ENCODE assay signal across 10 mouse cellular contexts in the genomic region with DNA sequence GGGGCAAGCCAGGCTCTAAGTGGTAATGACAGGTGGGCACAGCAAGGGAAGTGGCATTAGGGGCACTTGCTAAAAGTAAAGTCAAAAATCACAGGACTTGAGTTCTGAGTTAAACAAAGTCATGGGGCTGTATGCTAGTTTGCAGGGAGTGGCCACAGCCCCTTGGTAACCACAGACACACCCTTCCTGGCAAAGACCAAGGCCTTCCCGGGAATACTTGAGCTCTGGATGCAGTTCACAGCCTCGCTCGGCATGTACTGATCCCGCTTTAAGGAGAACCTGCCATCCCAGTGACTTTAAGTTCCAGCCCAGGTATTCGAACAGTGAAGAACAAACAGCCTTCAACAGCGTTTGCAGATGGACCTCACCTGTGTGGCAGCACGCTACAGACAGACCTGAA.
DNase-seq lines count a peak whose midpoint lies in the region; ATAC-seq and TF ChIP-seq lines count a peak whose summit lies in the region.
"Had no signal": no experiment of that assay in that cellular context is flagged by ENCODE, and none has a peak within 500 bp of the region (broad histone marks: within the 10 kb centered on the region; RNA-seq: fewer than 3 reads in every experiment).

No protein-coding gene starts in this region.

- WGBS in embryonic facial prominence, embryonic 15.5 days = 66% methylated on average over 7 of the region's 7 CpGs

- H3K9me3 ChIP-seq in MEL (replicated peaks; ENCODE audit: insufficient read depth, low read length) = no peaks in the 10 kb centered on the region
- no peaks in the 10 kb centered on the region for H3K9me3 ChIP-seq in embryonic facial prominence, embryonic 15.5 days (replicated peaks)

- H3K27me3 ChIP-seq in MEL (ENCODE audit: control insufficient read depth in 1 of 2, insufficient read depth in 2 of 2, low read length in 2 of 2) = no peaks in the 10 kb centered on the region
- H3K27me3 ChIP-seq in embryonic facial prominence, embryonic 15.5 days = no peaks in the 10 kb centered on the region
- H3K27me3 ChIP-seq: Patski had no signal

- no peak overlapping the region for H3K4me3 ChIP-seq in MEL (ENCODE audit: control insufficient read depth in 1 of 2, insufficient read depth in 1 of 2, low read depth in 2 of 2, low read length in 2 of 2)
- H3K4me3 ChIP-seq in embryonic facial prominence, embryonic 15.5 days (replicated peaks) = no peak overlapping the region

- no peak overlapping the region for H3K9ac ChIP-seq in MEL (ENCODE audit: control insufficient read depth, low read depth, low read length, poor library complexity, severe bottlenecking)
- H3K9ac ChIP-seq in embryonic facial prominence, embryonic 15.5 days = no peak overlapping the region

- no peak for TF ChIP-seq POLR2A in MEL (IDR thresholded peaks at IDR 0.05; ENCODE audit: control insufficient read depth in 1 of 2, insufficient read depth in 1 of 2, low read depth in 1 of 2, low read length in 2 of 2, poor library complexity in 1 of 2)

- intact Hi-C loops in heart, postnatal 36 days (cut with DNase I) = no loop called here
- intact Hi-C loops in left cerebral cortex, postnatal 14 days (cut with DNase I) = no loop called here

- peaks cover 9 to 35% of the 10 kb centered on the region in 2 experiments for H3K4me1 ChIP-seq in MEL (ENCODE audit: control insufficient read depth in 1 of 2, insufficient read depth in 2 of 2, low read length in 2 of 2)
- H3K4me1 ChIP-seq in embryonic facial prominence, embryonic 15.5 days = peaks cover 48% of the 10 kb centered on the region

- H3K27ac ChIP-seq in MEL (ENCODE audit: control insufficient read depth, low read depth, low read length) = peak overlapping the region; percentile 52
- H3K27ac ChIP-seq in embryonic facial prominence, embryonic 15.5 days (replicated peaks) = peak overlapping the region; percentile 29; the same call in 1 of the 2 replicates

- TF ChIP-seq CTCF in MEL (IDR thresholded peaks at IDR 0.05 in 2 of 3, conservative IDR thresholded peaks at IDR 0.05 in 1 of 3; ENCODE audit: control insufficient read depth in 1 of 3, insufficient read depth in 1 of 3, low read depth in 2 of 3, low read length in 3 of 3, poor library complexity in 1 of 3, severe bottlenecking in 1 of 3) = no peak

- TF ChIP-seq EP300 in MEL (IDR thresholded peaks at IDR 0.05; ENCODE audit: low read depth in 1 of 2, low read length in 2 of 2) = no peak

- no peak for TF ChIP-seq RAD21 in MEL (IDR thresholded peaks at IDR 0.05; ENCODE audit: low read depth, low read length)

- H3K36me3 ChIP-seq in MEL (ENCODE audit: control insufficient read depth in 1 of 2, insufficient read depth in 2 of 2, low read length in 2 of 2) = peaks cover 0 to 28% of the 10 kb centered on the region in 2 experiments; a peak in 2 of 4 replicates
- H3K36me3 ChIP-seq in embryonic facial prominence, embryonic 15.5 days = no peaks in the 10 kb centered on the region

- H3K79me2 ChIP-seq in MEL (ENCODE audit: control insufficient read depth, insufficient read depth, low read length, poor library complexity) = no peaks in the 10 kb centered on the region

- DNase-seq in heart, adult 9 months (ENCODE audit: low spot score in 2 of 2) = peak; percentile 57 to 67
- no peak for DNase-seq in heart, postnatal 36 days
- DNase-seq in MEL (ENCODE audit: low read depth, low spot score) = no peak
- DNase-seq in lung, postnatal 10 days = peak; percentile 76
- no peak for DNase-seq in T-cell, adult 2 months (ENCODE audit: low spot score)
- DNase-seq in spleen, postnatal 36 days (ENCODE audit: low spot score in 2 of 2) = no peak
- DNase-seq in left cerebral cortex, postnatal 14 days (ENCODE audit: low spot score in 2 of 2) = no peak
- DNase-seq: kidney, postnatal 25 days had no signal

- ATAC-seq in embryonic facial prominence, embryonic 15.5 days (ENCODE audit: insufficient number of reproducible peaks, low FRiP score, low TSS enrichment, low read depth) = no peak

- no peak overlapping the region for H3K4me2 ChIP-seq in embryonic facial prominence, embryonic 15.5 days (replicated peaks)

TF ChIP-seq in MEL, 35 proteins besides CTCF, POLR2A, EP300 and RAD21:
- TF ChIP-seq JUND (IDR thresholded peaks at IDR 0.05; ENCODE audit: low read depth, low read length) (no peak), MYC (IDR thresholded peaks at IDR 0.05; ENCODE audit: low read depth, low read length) (no peak), ZNF384 (IDR thresholded peaks at IDR 0.05; ENCODE audit: low read depth, low read length) (no peak), BHLHE40 (IDR thresholded peaks at IDR 0.05; ENCODE audit: borderline replicate concordance, low read depth, low read length) (no peak), GABPA (IDR thresholded peaks at IDR 0.05; ENCODE audit: low read depth, low read length) (no peak), ZMIZ1 (IDR thresholded peaks at IDR 0.05; ENCODE audit: low read depth, low read length) (no peak), CHD2 (IDR thresholded peaks at IDR 0.05; ENCODE audit: low read length) (no peak), POLR2AphosphoS5 (IDR thresholded peaks at IDR 0.05; ENCODE audit: borderline replicate concordance, low read depth, low read length) (no peak), TBP (IDR thresholded peaks at IDR 0.05; ENCODE audit: low read depth, low read length) (no peak), GATA1 (IDR thresholded peaks at IDR 0.05; ENCODE audit: low read depth, low read length) (no peak)

Comparison
In these comparisons a context has a peak if more than half of its experiments do, and no peak if none do; other contexts are left out.
1. DNase-seq: peak in heart, adult 9 months (2 of 2) and lung, postnatal 10 days (single experiment); none in heart, postnatal 36 days (0 of 2), MEL (single experiment), T-cell, adult 2 months (single experiment), spleen, postnatal 36 days (0 of 2) and left cerebral cortex, postnatal 14 days (0 of 2).